Mouse (Mus musculus) MEL (cell line): ENCODE measurements around the gene Pnkp.

Experiments
- CHD2 ChIP-seq: IDR thresholded peaks from 2 replicates; pipeline ENCODE4 v1.6.1; 2011; ENCODE audit warnings: low read length, improper control_type of control experiment
- CTCF ChIP-seq, 3 experiments: IDR thresholded peaks in 2 of 3; conservative IDR thresholded peaks in 1 of 3; 2 replicates each; pipeline ENCODE4 v1.5.1; 2011 to 2012; ENCODE audit warnings: low read length in 3 of 3, low read depth in 2 of 3, mild to moderate bottlenecking in 2 of 3, improper control_type of control experiment in 1 of 3, inconsistent platforms in 1 of 3, mixed read lengths in 1 of 3, moderate library complexity in 1 of 3; ENCODE audit not compliant: control insufficient read depth in 1 of 3, insufficient read depth in 1 of 3, poor library complexity in 1 of 3, severe bottlenecking in 1 of 3
- POLR2A ChIP-seq, 2 experiments: IDR thresholded peaks; 2 replicates each; pipeline ENCODE4 v1.6.1; 2011 to 2012; ENCODE audit warnings: low read length in 2 of 2, mild to moderate bottlenecking in 2 of 2, control low read depth in 1 of 2, improper control_type of control experiment in 1 of 2, low read depth in 1 of 2, moderate library complexity in 1 of 2; ENCODE audit not compliant: control insufficient read depth in 1 of 2, insufficient read depth in 1 of 2, poor library complexity in 1 of 2
- POLR2AphosphoS2 ChIP-seq: IDR thresholded peaks from 2 replicates; pipeline ENCODE4 v1.6.1; 2011; ENCODE audit warnings: low read length, improper control_type of control experiment
- RCOR1 ChIP-seq: IDR thresholded peaks from 2 replicates; pipeline ENCODE4 v1.6.1; 2012; ENCODE audit warnings: low read depth, mild to moderate bottlenecking, inconsistent platforms, low read length, improper control_type of control experiment

- TF ChIP-seq CHD2 (no peak), POLR2AphosphoS2 (no peak), POLR2A (IDR thresholded peaks at IDR 0.05; ENCODE audit: control insufficient read depth in 1 of 2, insufficient read depth in 1 of 2, low read depth in 1 of 2, low read length in 2 of 2, poor library complexity in 1 of 2) (peak in 1 of 2 experiments; percentile 14; a peak in 1 of 4 replicates), CTCF (IDR thresholded peaks at IDR 0.05 in 2 of 3, conservative IDR thresholded peaks at IDR 0.05 in 1 of 3; ENCODE audit: control insufficient read depth in 1 of 3, insufficient read depth in 1 of 3, low read depth in 2 of 3, low read length in 3 of 3, poor library complexity in 1 of 3, severe bottlenecking in 1 of 3) (no peak), RCOR1 (no peak)
Measured at GRCm38 (mm10) chr7:44854356-44855031, 2.4 kb upstream of the Pnkp start.
